Mouse (Mus musculus): Measurements from ENCODE around the gene Scgb1b30.
A peak's percentile ranks its signal among the peaks of the same experiment; 100 is the strongest.
"Not testable (repeated sequence)": the region's sequence is repeated elsewhere in the genome, so short reads cannot be mapped to it uniquely, and the experiment has no call there.

Scgb1b30 gene

DNA sequence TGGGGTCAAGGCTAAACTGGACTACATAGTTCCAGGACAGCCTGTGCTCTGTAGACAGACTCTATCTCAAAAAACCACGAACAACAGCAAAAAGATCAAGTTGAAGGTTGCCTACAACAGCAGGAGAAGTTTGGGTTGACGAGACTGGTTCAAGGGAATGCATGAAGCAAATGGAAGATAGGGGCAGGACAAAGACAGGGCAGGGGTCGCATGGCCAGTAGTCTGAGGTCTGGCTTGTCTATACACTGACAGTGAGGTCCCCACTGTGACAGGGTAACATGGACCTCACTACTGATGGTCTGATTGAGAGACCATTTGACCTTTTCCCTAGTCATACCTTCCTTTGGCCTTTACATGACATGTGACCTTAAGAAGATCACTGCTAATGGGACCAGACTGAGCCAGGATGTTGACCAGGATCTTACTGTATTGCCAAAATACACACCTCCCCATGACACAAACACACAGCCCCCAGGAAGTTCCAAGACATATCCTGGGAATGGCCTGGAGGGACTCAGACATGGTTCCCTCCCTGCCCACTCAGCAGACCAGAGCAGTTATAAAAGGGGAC is at the start of gene Scgb1b30:
Scgb1b30 (plus strand) TSS at position 521 of the 571 bp plus-strand sequence.
- no peak for DNase-seq

DNA sequence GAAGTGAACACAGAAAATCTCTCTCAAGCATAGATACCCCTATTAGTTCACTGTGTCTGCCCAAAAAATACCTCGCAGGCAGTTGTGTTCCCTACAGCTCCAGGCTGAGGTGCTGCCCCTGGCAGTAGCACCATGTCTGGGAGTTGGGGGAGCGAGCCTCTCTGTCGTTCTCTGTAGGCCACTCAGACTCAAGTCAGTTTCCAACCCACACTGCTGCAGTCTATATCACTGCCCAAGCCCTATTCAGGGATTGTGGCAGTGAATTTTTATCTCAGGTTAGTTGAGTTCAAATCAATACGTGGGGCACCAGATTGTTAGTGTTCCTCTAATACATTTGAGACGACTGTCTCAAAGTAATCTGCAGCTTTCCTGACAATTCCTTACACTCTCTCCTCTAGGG is 27.1 kb upstream of the Scgb1b30 start:
- DNase-seq: not testable (repeated sequence)

DNA sequence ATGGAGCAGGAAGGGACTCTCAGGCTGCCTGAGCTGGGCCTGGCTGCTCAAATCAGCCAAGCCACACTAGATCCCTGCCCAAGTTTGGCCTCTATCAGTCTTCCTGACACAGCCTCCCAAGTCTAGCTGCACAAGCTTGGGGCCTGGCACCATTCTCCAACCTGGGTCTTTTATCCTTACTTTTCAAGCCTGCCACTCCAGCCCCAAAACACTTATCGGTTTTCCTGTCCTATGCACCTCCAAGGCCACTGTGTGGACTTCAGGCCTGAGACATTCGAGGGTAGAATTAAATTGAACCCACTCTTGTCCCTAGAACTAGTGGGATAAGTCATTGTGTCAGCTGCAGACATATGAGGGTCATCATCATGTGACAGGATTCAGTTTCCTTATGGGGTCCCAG is 4.8 kb downstream of the Scgb1b30 start:
- no peak for DNase-seq

DNA sequence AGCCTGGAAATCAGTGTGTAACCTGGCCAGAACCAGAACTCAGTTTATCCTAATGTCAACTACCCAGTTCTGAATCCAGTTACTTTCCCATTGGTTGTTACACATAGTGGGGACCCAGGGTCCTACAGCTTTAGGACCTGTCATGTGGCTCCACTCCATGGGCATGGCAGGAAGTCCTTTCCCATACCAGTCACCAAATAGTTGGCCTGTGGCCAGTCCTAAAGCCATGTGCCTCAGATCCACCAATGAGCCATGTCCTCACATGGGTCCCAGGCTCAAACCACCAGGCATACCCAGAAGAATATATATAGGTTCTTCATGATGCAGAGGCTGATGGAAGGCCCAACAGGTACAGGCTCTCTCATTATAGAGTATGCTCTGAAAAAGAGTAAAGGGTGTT is 6.0 kb downstream of the Scgb1b30 start:
- no peak for DNase-seq

- DNase-seq: no peak
These were observed 14.0 kb downstream of the Scgb1b30 start for GRCm38 (mm10) chr7:34109190-34109589.

GRCm38 (mm10) chr7:34116601-34117000 is 21.4 kb downstream of the Scgb1b30 start:
- no peak for DNase-seq

- DNase-seq: not testable (repeated sequence)
These were observed 25.4 kb downstream of the Scgb1b30 start for GRCm38 (mm10) chr7:34120636-34121035.

GRCm38 (mm10) chr7:34122987-34123720 is 27.9 kb downstream of the Scgb1b30 start:
- DNase-seq: no peak

GRCm38 (mm10) chr7:34125346-34125745 is 30.1 kb downstream of the Scgb1b30 start:
- DNase-seq: no peak

- DNase-seq: no peak
These were observed 31.1 kb downstream of the Scgb1b30 start for GRCm38 (mm10) chr7:34126291-34126690.

DNA sequence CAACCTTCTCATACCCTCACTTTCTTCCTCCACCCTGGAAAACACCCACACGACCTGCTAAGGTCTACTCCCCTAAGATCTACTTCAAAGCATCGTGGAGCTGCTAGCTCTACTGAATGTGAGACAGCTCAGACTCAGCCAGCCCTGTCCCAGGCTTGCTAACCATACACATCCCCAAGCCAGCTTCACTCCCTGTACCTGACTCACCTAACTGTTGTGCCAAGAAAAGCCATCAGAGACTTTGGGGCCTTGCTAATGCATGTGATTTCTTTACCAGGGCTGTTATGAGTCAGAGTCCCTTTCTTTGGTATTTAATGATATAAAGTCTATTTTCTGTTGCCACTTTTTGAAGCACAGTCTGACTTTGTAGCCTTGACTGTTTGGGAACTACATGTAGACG is 35.9 kb downstream of the Scgb1b30 start:
- DNase-seq: no peak

- no peak for DNase-seq
These were observed 36.7 kb downstream of the Scgb1b30 start for GRCm38 (mm10) chr7:34131959-34132354.

DNA sequence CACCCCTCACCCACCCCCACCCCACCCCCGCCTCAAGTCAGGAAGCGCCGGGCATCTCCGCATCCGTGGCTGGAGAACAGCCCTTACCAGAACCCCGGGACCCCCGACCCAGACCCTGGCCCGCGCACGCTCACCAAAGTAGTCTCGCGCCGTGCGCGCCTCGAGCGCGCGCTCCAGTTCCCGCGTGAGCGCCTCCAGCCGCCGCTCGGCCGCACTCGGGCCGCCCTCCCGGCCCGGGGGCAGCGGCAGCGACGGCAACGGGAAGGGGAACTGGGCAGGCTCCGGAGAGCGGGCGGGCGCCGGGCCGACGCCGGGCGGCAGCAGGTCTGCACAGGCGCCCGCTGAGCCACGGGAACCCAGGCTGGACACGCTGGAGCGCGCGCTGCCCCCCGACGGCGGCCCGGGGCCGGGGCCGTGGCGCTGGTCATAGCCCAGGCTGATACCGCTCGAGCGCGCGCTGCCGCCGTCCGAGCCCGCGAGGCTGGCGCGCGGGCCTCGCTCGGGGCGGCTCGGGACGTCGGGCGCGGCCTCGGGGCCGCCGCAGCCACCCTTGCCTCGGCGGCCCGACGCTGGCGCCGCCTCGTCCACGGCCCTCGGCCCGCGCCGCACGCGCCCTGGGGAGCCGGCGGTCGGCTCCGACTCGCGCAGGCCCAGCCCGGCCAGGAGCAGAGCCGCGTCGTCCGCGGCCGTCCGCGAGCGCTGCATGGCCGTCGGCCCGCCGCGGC is 37.3 kb downstream of the Scgb1b30 start:
- peak; percentile 26 for DNase-seq

- DNase-seq: peak; percentile 78
These were observed 38.0 kb downstream of the Scgb1b30 start, which contains the start of gene Wtip for GRCm38 (mm10) chr7:34133117-34133762. Gene Wtip (minus strand): TSS chr7:34133268.

GRCm38 (mm10) chr7:34134336-34134735 is 39.1 kb downstream of the Scgb1b30 start:
- no peak for DNase-seq

- DNase-seq: no peak
These were observed 44.3 kb downstream of the Scgb1b30 start for GRCm38 (mm10) chr7:34139493-34139892.

GRCm38 (mm10) chr7:34141123-34141522 is 45.9 kb downstream of the Scgb1b30 start:
- no peak for DNase-seq

GRCm38 (mm10) chr7:34147193-34147592 is 52.0 kb downstream of the Scgb1b30 start:
- no peak for DNase-seq
